Mouse (Mus musculus) liver, embryonic 16.5 days (tissue): Measurements from ENCODE around the gene Limd2. TPM values are rescaled to one million over a fixed set of nuclear protein-coding genes. Genes with fewer than 3 reads are reported as not detected.
A peak's percentile ranks its signal among the peaks of the same experiment; 100 is the strongest.

ENCODE experiments used
- ATAC-seq: fragments of 200-750 bp; cut with Nextera tagmentation; 2 replicates; pipeline ENCODE4 v1.8.0; 2017; ENCODE audit warnings: low read depth, mild to moderate bottlenecking, moderate number of reproducible peaks, moderate library complexity
- H3K27ac ChIP-seq: fragments of 300-500 bp; sonication (generic); 2 replicates; pipeline ENCODE4 v1.5.1; 2014; ENCODE audit warnings: mild to moderate bottlenecking, low read length
- H3K27me3 ChIP-seq: fragments of 300-500 bp; sonication (generic); 2 replicates; pipeline ENCODE4 v1.6.1; 2014; ENCODE audit warnings: low read depth, low read length, mixed read lengths; ENCODE audit not compliant: control insufficient read depth, insufficient read depth
- H3K36me3 ChIP-seq: fragments of 300-500 bp; sonication (generic); 2 replicates; pipeline ENCODE4 v1.6.1; 2014; ENCODE audit warnings: mild to moderate bottlenecking; ENCODE audit not compliant: control insufficient read depth, insufficient read depth
- H3K4me1 ChIP-seq: fragments of 300-500 bp; sonication (generic); 2 replicates; pipeline ENCODE4 v1.6.1; 2014; ENCODE audit warnings: low read depth, low read length, mixed read lengths; ENCODE audit not compliant: control insufficient read depth
- H3K4me2 ChIP-seq: fragments of 300-500 bp; sonication (generic); 2 replicates; pipeline ENCODE4 v1.6.1; 2014; ENCODE audit warnings: low read depth, low read length, mixed read lengths
- H3K4me3 ChIP-seq: fragments of 300-500 bp; sonication (generic); 2 replicates; pipeline ENCODE4 v1.5.1; 2014; ENCODE audit warnings: low read depth, mild to moderate bottlenecking, low read length
- H3K9ac ChIP-seq: fragments of 300-500 bp; sonication (generic); 2 replicates; pipeline ENCODE4 v1.6.1; 2014; ENCODE audit warnings: low read depth, low read length
- H3K9me3 ChIP-seq: fragments of 300-500 bp; sonication (generic); replicated peaks from 2 replicates; pipeline ENCODE4 v1.6.1; 2016; ENCODE audit warnings: low read length; ENCODE audit not compliant: control insufficient read depth
- WGBS: fragments of 180-500 bp; shearing (Covaris S2); extraction: QIAGEN DNeasy Blood & Tissue Kit; methylation state at CpG from one replicate; pipeline ENCODE4 v1.1.7; 2014; ENCODE audit not compliant: insufficient replicate concordance; 5-methylcytosine and 5-hydroxymethylcytosine counted together
- polyA plus RNA-seq: library from polyadenylated mRNA; unstranded; fragments of >200 nt; fragmentation: Nextera tagmentation; extraction: Ambion mirVana; gene quantifications from 2 replicates; pipeline ENCODE4 v1.2.1, GENCODE M21; 2015

The Limd2 gene
- polyA plus RNA-seq, 1 experiment from 2014 or later, result 79.6 TPM

DNA sequence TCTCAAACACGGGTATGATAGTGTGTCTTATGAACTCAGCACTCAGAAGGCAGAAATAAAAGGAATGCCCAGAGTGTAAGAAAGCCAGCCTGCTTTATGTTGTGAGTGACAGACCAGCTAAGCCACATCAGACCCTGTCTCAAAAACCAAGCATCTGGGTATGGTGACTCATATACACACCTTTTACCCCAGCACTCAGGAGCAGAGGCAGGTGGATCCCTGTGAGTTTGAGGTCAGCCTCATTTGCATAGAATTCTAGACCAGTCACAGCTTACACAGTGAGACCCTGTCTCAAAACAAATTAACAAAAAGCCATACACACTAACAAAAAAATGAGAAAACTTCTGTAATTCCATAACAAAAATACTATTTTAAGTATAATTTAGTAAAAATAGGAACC is 34.8 kb downstream of the Limd2 start:
- WGBS, result 51% methylated on average over 1 of the region's 1 CpGs
- no peak overlapping the region for H3K4me3 ChIP-seq
- H3K36me3 ChIP-seq, result no peaks in the 10 kb centered on the region
- H3K27ac ChIP-seq, result no peak overlapping the region
- no peaks in the 10 kb centered on the region for H3K9me3 ChIP-seq
- no peak for ATAC-seq
- no peaks in the 10 kb centered on the region; the same call in 1 of the 2 replicates for H3K4me1 ChIP-seq
- no peak overlapping the region for H3K9ac ChIP-seq
- H3K4me2 ChIP-seq, result no peak overlapping the region
- H3K27me3 ChIP-seq, result no peaks in the 10 kb centered on the region

DNA sequence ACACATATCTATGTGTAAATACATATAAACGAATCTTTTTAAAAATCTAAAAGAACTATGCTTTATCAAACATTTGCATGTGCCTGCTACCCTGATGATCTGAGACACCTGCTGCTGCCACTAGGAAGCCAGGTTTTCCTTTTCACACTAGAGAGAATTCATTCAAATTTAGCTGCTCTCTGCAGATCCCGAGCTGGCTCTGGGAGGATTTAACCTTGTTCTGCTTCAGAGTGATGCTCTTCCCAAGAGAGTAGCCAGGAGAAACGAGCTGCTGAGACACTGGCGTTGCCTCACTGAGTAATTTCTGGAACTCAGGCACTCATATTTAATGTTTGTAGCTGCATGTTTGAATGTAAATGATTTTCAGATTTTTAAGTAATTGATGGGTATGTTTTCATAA is 35.9 kb downstream of the Limd2 start:
- no peaks in the 10 kb centered on the region for H3K36me3 ChIP-seq
- ATAC-seq, result no peak
- no peak overlapping the region for H3K9ac ChIP-seq
- no peak overlapping the region for H3K27ac ChIP-seq
- H3K9me3 ChIP-seq, result no peaks in the 10 kb centered on the region
- H3K27me3 ChIP-seq, result no peaks in the 10 kb centered on the region
- 59% methylated on average over 4 of the region's 4 CpGs for WGBS
- no peak overlapping the region for H3K4me3 ChIP-seq
- H3K4me1 ChIP-seq, result no peaks in the 10 kb centered on the region; the same call in 1 of the 2 replicates
- H3K4me2 ChIP-seq, result no peak overlapping the region

DNA sequence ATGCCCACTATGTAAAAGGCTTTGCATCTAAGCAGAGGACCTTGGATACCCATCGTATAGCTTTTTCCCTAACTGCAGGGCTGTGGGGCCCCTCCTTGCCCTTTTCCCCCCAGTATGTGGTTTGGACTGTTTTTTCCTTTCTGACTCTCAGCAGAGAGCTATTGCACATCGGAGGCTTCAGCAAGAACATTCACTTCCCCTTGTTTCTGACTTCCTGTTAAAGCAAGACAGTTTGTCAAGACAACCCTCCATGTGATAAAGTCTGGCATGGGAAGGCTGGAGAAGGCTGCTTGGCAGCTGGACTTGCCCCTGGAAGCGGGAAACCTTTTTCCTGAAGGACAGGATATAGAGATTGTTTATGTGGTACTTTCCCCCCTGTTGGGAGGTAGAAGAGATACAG is 37.9 kb downstream of the Limd2 start:
- H3K9me3 ChIP-seq, result no peaks in the 10 kb centered on the region
- H3K36me3 ChIP-seq, result peaks cover 2% of the 10 kb centered on the region; the same call in 1 of the 2 replicates
- H3K4me1 ChIP-seq, result no peaks in the 10 kb centered on the region; the same call in 1 of the 2 replicates
- 13% methylated on average over 3 of the region's 3 CpGs for WGBS
- no peak overlapping the region for H3K4me2 ChIP-seq
- H3K9ac ChIP-seq, result no peak overlapping the region
- H3K27me3 ChIP-seq, result no peaks in the 10 kb centered on the region
- no peak overlapping the region for H3K27ac ChIP-seq
- peak; percentile 41; the same call in 1 of the 2 replicates for ATAC-seq
- H3K4me3 ChIP-seq, result no peak overlapping the region

DNA sequence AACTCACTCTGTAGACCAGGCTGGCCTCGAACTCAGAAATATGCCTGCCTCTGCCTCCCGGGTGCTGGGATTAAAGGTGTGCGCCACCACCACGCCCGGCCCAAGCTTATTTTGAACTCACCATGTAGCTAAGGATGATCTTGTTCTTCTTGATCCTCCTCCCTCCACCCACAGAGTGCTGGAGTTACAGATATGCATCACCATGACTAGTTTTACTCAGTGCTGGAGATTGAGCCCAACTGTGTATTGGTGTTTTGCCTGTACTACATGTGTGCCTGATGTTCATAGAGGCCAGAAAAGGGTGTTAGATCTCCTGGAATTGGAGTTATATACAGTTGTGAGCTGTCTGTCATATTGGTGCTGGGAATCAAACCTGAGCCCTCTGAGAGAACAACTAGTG is 38.4 kb downstream of the Limd2 start:
- Histone ChIP-seq H3K9ac (no peak overlapping the region), H3K27me3 (no peaks in the 10 kb centered on the region), H3K9me3 (no peaks in the 10 kb centered on the region), H3K27ac (peak overlapping the region; percentile 65), H3K4me3 (no peak overlapping the region), H3K4me2 (no peak overlapping the region), H3K36me3 (peaks cover 5% of the 10 kb centered on the region; the same call in 1 of the 2 replicates), H3K4me1 (no peaks in the 10 kb centered on the region; the same call in 1 of the 2 replicates)
- 60% methylated on average over 5 of the region's 5 CpGs for WGBS
- ATAC-seq, result no peak

DNA sequence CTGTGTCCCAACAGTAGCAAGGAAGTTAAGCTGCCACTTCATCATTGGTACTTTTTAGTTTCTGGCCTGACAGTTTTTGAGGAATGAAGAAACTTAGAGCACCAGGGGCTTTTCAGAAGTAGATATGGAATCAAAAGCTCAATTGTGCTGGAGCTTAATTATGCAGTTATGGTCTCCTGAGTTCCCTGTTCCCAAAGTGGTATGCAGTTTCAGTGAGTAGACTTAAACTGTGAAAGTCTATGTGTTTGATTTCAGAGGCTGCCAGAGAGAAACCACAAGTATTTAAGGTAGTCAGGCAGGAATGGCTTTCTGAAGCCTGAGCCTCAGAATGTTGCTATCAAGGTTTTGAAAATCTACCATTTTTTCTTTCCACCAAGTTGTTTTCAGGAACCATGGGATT is 49.0 kb downstream of the Limd2 start:
- no peak overlapping the region for H3K4me2 ChIP-seq
- H3K4me1 ChIP-seq, result no peaks in the 10 kb centered on the region
- H3K4me3 ChIP-seq, result no peak overlapping the region
- H3K9ac ChIP-seq, result no peak overlapping the region
- no peaks in the 10 kb centered on the region for H3K27me3 ChIP-seq
- no peaks in the 10 kb centered on the region for H3K9me3 ChIP-seq
- no peak overlapping the region for H3K27ac ChIP-seq
- no peak for ATAC-seq
- H3K36me3 ChIP-seq, result peaks cover 4% of the 10 kb centered on the region

Other genes starting within 250 kb of the Limd2 start
- 0.79 and 1.1 TPM in 2 replicates for gene Cyb561, start 207.5 kb downstream of the Limd2 start, polyA plus RNA-seq
- gene Ace, start 192.9 kb downstream of the Limd2 start, polyA plus RNA-seq, result 0.06 and 0.24 TPM in 2 replicates
- not detected in 2 replicates for gene Ace3, start 166.2 kb downstream of the Limd2 start, polyA plus RNA-seq
- 0.05 and 0.08 TPM in 2 replicates for gene Kcnh6, start 152.7 kb downstream of the Limd2 start, polyA plus RNA-seq
- 25.1 and 27.5 TPM in 2 replicates for gene Dcaf7, start 124.0 kb downstream of the Limd2 start, polyA plus RNA-seq
- gene Taco1, start 94.8 kb downstream of the Limd2 start, polyA plus RNA-seq, result 5.6 and 6.4 TPM in 2 replicates
- 2.4 and 3.6 TPM in 2 replicates for gene Map3k3, start 76.2 kb downstream of the Limd2 start, polyA plus RNA-seq
- gene Gm10840, start within 50 bp of the Limd2 start, polyA plus RNA-seq, result not detected in 2 replicates
- gene Strada, start 41.3 kb upstream of the Limd2 start, polyA plus RNA-seq, result 7.3 and 7.6 TPM in 2 replicates
- 42.3 and 44.2 TPM in 2 replicates for gene Ccdc47, start 55.5 kb upstream of the Limd2 start, polyA plus RNA-seq
- 22.7 and 24.7 TPM in 2 replicates for gene Ddx42, start 56.1 kb upstream of the Limd2 start, polyA plus RNA-seq
- gene Ftsj3, start 95.2 kb upstream of the Limd2 start, polyA plus RNA-seq, result 25.2 and 27.0 TPM in 2 replicates
- 113 and 118 TPM in 2 replicates for gene Psmc5, start 95.3 kb upstream of the Limd2 start, polyA plus RNA-seq
- 19.4 and 19.5 TPM in 2 replicates for gene Smarcd2, start 112.1 kb upstream of the Limd2 start, polyA plus RNA-seq
- gene Tcam1, start 115.8 kb upstream of the Limd2 start, polyA plus RNA-seq, result 0.13 and 0.16 TPM in 2 replicates
- not detected in 2 replicates for gene Gh, start 141.0 kb upstream of the Limd2 start, polyA plus RNA-seq
- 11.3 and 12.3 TPM in 2 replicates for gene Cd79b, start 153.9 kb upstream of the Limd2 start, polyA plus RNA-seq
- 0.04 and 0.13 TPM in 2 replicates for gene Scn4a, start 192.4 kb upstream of the Limd2 start, polyA plus RNA-seq
- not detected in 2 replicates for gene Prr29, start 204.6 kb upstream of the Limd2 start, polyA plus RNA-seq
- 13.4 and 14.8 TPM in 2 replicates for gene Icam2, start 227.2 kb upstream of the Limd2 start, polyA plus RNA-seq